Mouse (Mus musculus) lung, postnatal 14 days (tissue): ENCODE results near the gene Wwtr1.

Source experiments
- DNase-seq: peaks from one replicate; pipeline ENCODE4 v3.0.0; 2021

Gene Wwtr1

GRCm38 (mm10) chr3:57440956-57441355 lies 134.8 kb downstream of the Wwtr1 start:
- no peak for DNase-seq

- DNase-seq, result no peak
Observed at GRCm38 (mm10) chr3:57435364-57435763, 140.3 kb downstream of the Wwtr1 start.

- no peak for DNase-seq
Observed at GRCm38 (mm10) chr3:57431706-57432105, 144.0 kb downstream of the Wwtr1 start.

- DNase-seq, result peak; percentile 34
Observed at GRCm38 (mm10) chr3:57429486-57429885, 146.2 kb downstream of the Wwtr1 start.

DNA sequence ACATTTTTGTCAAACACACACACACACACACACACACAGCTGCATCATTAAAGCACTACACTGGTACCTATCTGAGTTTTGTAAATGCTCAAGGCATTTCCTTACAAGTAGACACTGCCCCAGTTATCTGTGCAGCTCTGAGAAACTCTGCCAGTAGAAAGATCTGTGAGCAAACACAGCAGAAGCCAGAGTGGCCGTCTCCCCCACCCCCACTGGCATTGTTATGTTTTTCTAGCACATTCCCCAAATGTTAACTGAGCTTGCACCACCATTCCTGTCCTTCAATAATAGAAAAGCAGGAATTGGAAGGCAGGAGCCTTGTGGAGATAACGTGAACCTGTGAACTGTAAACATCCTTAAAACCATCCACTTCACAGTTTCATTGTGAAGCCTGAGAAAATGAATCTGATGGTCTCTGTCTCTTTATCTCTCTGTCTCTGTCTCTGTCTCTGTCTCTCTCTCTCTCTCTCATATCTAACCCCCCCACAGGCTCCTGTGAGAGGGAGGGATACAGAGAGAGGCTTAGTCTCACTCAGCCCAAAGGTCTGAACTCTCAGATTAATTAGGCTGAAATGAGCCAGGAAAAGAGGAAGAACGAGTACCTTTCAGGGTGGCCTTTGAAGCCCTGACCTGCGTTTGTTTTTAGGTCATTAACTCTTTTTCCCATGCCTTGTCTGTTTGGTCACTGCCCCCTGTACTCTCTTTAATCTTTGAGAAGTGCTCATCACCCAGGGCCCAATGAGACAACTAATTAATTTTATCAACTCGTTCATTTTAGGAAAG lies 146.8 kb downstream of the Wwtr1 start:
- DNase-seq, result peak; percentile 13

DNA sequence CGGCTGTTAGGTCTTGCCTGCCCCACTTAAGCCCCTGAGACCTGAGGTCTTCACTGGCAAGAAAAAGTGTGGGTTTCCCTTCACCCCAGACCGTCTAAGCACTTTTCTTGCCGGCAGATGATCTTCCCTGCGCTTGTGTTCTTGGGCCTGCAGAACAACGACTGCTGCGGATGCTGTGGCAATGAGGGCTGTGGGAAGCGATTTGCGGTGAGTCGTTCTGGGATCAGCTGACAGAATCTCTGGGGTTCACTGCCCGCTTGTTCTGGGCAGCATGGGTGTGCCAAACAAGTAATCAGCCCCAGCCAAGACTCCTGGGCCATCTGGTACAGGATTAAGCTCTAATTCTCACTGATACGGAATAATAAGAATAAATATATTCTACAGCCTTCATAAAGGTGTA lies 149.4 kb downstream of the Wwtr1 start:
- DNase-seq, result no peak

- no peak for DNase-seq
Observed at GRCm38 (mm10) chr3:57425089-57425730, 150.5 kb downstream of the Wwtr1 start, which contains the start of gene Tm4sf4. Gene Tm4sf4, plus strand, starts transcription at chr3:57425314.

- DNase-seq, result no peak
Observed at GRCm38 (mm10) chr3:57420660-57421059, 155.1 kb downstream of the Wwtr1 start.

DNA sequence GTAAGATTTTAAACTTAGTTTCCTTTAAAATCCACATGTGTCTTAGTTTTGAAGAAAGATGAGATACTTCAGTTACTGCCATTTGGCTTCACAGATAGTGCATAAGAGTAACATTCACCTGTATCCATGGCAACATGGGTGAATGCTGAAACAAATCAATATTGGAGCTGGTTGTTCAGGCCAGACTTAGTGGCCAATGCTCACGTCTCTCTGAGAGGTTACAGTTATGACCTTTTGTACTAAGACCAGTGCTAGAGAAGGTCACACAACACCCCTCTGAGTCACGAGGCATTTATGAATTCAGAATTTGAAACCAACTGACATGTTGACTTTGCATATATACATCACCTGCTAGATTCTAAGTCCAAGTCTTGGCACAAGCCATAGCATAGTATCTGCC lies 155.5 kb downstream of the Wwtr1 start:
- DNase-seq, result no peak

DNA sequence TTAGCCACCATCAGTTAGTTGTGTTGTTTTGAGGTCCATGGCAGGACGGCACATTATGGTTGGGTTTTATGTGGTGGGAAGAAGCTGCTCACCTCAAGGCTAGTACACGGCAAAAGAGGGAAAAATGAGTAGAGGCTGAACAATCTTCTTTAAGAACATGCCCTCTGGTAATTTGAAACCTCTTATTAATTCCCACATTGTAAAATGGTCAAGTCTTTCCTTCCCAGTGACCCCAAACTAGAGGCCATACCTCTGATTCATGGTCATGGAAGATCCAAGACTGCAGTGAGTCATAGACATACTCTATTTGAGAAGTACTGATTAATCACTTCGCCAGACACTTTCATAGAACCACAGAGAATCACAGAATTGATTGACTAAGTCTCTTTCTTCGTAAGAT lies 164.2 kb downstream of the Wwtr1 start:
- no peak for DNase-seq
